Mouse (Mus musculus) E14TG2a.4 (cell line): Measurements from ENCODE around the gene Slc35e3.
"Not testable (repeated sequence)": the region's sequence is repeated elsewhere in the genome, so short reads cannot be mapped to it uniquely, and the experiment has no call there.

Experiments used
- H3K27me3 ChIP-seq: 2 replicates; pipeline ENCODE4 v1.6.1; 2014; ENCODE audit warnings: low read length, control low read depth; ENCODE audit not compliant: insufficient read depth
- H3K36me3 ChIP-seq: 2 replicates; pipeline ENCODE4 v1.6.1; 2014; ENCODE audit warnings: low read length, control low read depth; ENCODE audit not compliant: insufficient read depth
- H3K4me1 ChIP-seq: replicated peaks from 2 replicates; pipeline ENCODE4 v1.6.1; 2014; ENCODE audit warnings: low read depth, low read length, control low read depth
- H3K4me3 ChIP-seq: replicated peaks from 2 replicates; pipeline ENCODE4 v1.5.1; 2014; ENCODE audit warnings: mild to moderate bottlenecking, low read length
- H3K9me3 ChIP-seq: 2 replicates; pipeline ENCODE4 v1.6.1; 2014; ENCODE audit warnings: low read length, control low read depth
- CTCF ChIP-seq: conservative IDR thresholded peaks from 2 replicates; pipeline ENCODE4 v1.5.1; 2014; ENCODE audit warnings: low read length
- NANOG ChIP-seq: IDR thresholded peaks from 2 replicates; pipeline ENCODE4 v1.6.1; 2014; ENCODE audit warnings: borderline replicate concordance, low read length, mixed read lengths
- POU5F1 ChIP-seq: IDR thresholded peaks from 2 replicates; pipeline ENCODE4 v1.6.1; 2014; ENCODE audit warnings: low read length, borderline replicate concordance

Gene Slc35e3

GRCm38 (mm10) chr10:117709930-117710603 is 36.1 kb downstream of the Slc35e3 start:
- Histone ChIP-seq H3K4me1 (peaks cover 79% of the 10 kb centered on the region), H3K9me3 (no peaks in the 10 kb centered on the region), H3K36me3 (peaks cover 39% of the 10 kb centered on the region), H3K4me3 (peak overlapping the region; percentile 98), H3K27me3 (no peaks in the 10 kb centered on the region)
- TF ChIP-seq CTCF (no peak), NANOG (no peak), POU5F1 (no peak)

GRCm38 (mm10) chr10:117709326-117709830 is 36.8 kb downstream of the Slc35e3 start:
- H3K4me1 ChIP-seq = peaks cover 78% of the 10 kb centered on the region
- TF ChIP-seq POU5F1 (no peak), NANOG (no peak), CTCF (no peak)
- peak overlapping the region; percentile 98 for H3K4me3 ChIP-seq
- no peaks in the 10 kb centered on the region for H3K9me3 ChIP-seq
- H3K27me3 ChIP-seq = no peaks in the 10 kb centered on the region
- H3K36me3 ChIP-seq = peaks cover 46% of the 10 kb centered on the region

DNA sequence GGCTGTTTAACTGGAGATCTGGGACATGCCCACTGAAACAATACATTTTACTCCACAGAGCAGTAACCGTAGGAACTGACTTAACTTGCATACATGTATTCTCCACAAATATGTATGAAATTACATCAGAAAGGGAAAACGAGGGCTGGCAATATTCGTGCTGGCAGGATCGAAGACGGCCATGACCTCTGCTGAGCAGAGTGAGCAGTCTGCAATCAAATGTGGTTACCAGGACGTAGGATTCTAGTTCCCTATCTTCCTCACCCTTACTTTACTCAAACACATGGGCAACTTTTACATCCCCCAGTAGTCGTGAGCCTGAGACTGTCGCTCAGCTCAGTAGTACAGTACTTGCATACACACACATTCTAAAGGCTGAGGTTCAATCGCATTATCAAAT is 37.3 kb downstream of the Slc35e3 start:
- no peak for TF ChIP-seq POU5F1
- no peak for TF ChIP-seq NANOG
- TF ChIP-seq CTCF = no peak
- Histone ChIP-seq H3K4me3 (peak overlapping the region; percentile 98), H3K4me1 (peaks cover 77% of the 10 kb centered on the region), H3K9me3 (no peaks in the 10 kb centered on the region), H3K36me3 (peaks cover 51% of the 10 kb centered on the region), H3K27me3 (no peaks in the 10 kb centered on the region)

DNA sequence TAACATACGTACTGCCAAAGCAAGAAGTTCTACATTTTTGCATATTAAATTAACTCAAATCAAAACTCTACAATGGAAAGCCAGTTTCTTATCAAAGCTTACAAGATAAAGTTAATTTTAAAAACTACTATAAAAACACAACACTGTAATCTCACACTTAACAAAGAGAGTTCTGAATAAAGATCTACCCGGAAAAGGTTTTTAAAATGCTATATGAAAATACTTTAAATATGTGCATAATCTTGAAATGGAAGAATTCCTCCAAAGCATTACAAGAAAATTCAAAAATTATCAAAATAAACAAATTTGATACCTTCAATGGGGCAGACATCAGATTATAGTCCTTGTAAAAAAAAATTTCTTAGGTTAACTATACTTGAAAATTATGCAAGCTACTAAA is 37.8 kb downstream of the Slc35e3 start:
- TF ChIP-seq NANOG (no peak), CTCF (no peak), POU5F1 (no peak)
- H3K9me3 ChIP-seq = no peaks in the 10 kb centered on the region
- peaks cover 78% of the 10 kb centered on the region for H3K4me1 ChIP-seq
- no peaks in the 10 kb centered on the region for H3K27me3 ChIP-seq
- peaks cover 56% of the 10 kb centered on the region for H3K36me3 ChIP-seq
- peak overlapping the region; percentile 98 for H3K4me3 ChIP-seq

DNA sequence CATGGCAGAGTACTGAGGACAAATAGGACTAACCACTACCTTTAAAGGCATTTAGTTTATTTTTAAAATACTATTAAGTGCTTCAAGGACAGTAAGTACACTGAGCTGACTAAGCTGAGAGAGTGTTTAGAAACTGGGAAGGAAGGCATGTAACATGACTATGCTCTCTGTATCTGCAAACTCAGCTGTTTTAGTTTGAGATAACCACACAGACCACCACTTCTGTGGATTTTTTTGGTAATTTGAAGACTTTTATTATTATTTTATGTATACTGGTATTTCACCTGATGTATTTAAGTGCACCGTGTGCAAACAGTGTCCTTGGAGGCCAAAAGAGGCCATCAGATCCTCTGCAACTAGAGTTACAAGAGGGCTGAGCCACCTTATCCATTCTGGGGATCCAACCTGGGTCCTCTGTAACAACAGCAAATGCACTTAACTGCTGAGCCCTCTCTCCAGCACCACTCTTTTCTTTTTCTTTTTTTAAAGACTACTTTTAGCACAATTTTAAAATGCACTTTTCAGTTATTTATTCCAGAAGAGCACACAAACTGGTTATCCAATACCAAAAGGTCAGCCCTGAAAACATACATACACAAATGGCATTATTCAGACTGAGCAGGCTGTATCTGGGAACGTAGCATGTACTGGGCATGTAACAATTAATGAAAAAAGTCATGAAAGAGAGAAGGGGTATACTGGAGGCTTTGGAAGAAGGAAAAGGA is 38.9 kb downstream of the Slc35e3 start:
- H3K4me3 ChIP-seq = peak overlapping the region; percentile 98
- no peaks in the 10 kb centered on the region for H3K9me3 ChIP-seq
- H3K36me3 ChIP-seq = peaks cover 67% of the 10 kb centered on the region
- H3K4me1 ChIP-seq = peaks cover 74% of the 10 kb centered on the region
- no peak for TF ChIP-seq POU5F1
- no peak for TF ChIP-seq CTCF
- no peak for TF ChIP-seq NANOG
- H3K27me3 ChIP-seq = no peaks in the 10 kb centered on the region

- Histone ChIP-seq H3K4me1 (peaks cover 70% of the 10 kb centered on the region), H3K36me3 (peaks cover 75% of the 10 kb centered on the region), H3K27me3 (no peaks in the 10 kb centered on the region), H3K4me3 (peak overlapping the region; percentile 98), H3K9me3 (no peaks in the 10 kb centered on the region)
- TF ChIP-seq CTCF = no peak
- TF ChIP-seq NANOG = no peak
- TF ChIP-seq POU5F1 = no peak
Measured at GRCm38 (mm10) chr10:117706440-117706839, 39.7 kb downstream of the Slc35e3 start.

- Histone ChIP-seq H3K27me3 (no peaks in the 10 kb centered on the region), H3K9me3 (no peaks in the 10 kb centered on the region), H3K4me3 (no peak overlapping the region), H3K36me3 (peaks cover 82% of the 10 kb centered on the region), H3K4me1 (peaks cover 68% of the 10 kb centered on the region)
- no peak for TF ChIP-seq NANOG
- TF ChIP-seq CTCF = no peak
- no peak for TF ChIP-seq POU5F1
Measured at GRCm38 (mm10) chr10:117705806-117706205, 40.4 kb downstream of the Slc35e3 start.

DNA sequence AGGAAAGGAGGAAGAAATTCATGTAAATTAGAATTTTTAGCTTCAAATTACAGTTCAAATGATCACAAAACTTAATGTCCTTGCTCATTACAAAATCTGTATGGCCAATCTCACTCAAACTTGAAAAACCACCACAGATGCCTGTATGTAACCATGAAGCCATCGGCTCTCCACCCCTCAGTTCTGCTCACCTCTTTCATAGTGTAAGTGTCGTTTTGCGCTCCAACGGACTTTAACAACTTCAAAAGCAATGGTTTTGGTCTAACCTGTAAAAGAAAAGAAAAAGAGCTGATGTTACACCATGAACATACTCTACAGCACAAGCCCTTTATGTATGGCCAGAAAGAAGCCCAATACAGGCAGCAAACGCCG is 41.2 kb downstream of the Slc35e3 start:
- peaks cover 68% of the 10 kb centered on the region for H3K4me1 ChIP-seq
- no peaks in the 10 kb centered on the region for H3K9me3 ChIP-seq
- TF ChIP-seq CTCF (no peak), NANOG (no peak), POU5F1 (no peak)
- H3K27me3 ChIP-seq = no peaks in the 10 kb centered on the region
- no peak overlapping the region for H3K4me3 ChIP-seq
- peaks cover 90% of the 10 kb centered on the region for H3K36me3 ChIP-seq

GRCm38 (mm10) chr10:117704314-117704963 is 41.7 kb downstream of the Slc35e3 start:
- not testable (repeated sequence) for H3K27me3 ChIP-seq, H3K4me3 ChIP-seq, H3K9me3 ChIP-seq
- Histone ChIP-seq H3K4me1 (peaks cover 70% of the 10 kb centered on the region), H3K36me3 (peaks cover 94% of the 10 kb centered on the region)
